ENCODE assay signal across 9 mouse cellular contexts in the genomic region with DNA sequence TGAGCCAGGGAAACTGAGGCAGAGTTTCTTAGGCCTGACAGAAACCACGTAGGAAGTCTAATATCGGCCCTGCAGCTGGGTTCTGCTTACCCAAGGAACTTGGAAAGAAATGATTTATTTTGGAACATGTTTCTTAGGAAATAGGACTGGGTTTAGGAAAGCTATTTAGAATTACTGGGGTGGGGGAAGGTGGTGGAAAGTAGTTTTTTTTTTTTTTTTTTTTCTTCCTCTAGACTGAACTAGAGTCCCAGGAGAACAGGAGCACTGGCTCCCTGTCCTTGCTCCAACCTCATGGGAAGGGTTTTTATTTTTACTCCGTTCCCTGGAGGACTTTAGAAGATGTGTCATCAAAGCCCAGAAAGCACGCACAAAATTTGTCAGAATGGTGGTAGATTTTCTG. TPM values are rescaled to one million over a fixed set of nuclear protein-coding genes. Genes with fewer than 3 reads are reported as not detected.
DNase-seq lines count a peak whose midpoint lies in the region; ATAC-seq and TF ChIP-seq lines count a peak whose summit lies in the region.
"Had no signal": no experiment of that assay in that cellular context is flagged by ENCODE, and none has a peak within 500 bp of the region (broad histone marks: within the 10 kb centered on the region; RNA-seq: fewer than 3 reads in every experiment).

No protein-coding gene starts in this region.

- TF ChIP-seq CTCF in gastrocnemius, adult 2 months (IDR thresholded peaks at IDR 0.05) = no peak
- TF ChIP-seq CTCF in CH12.LX (conservative IDR thresholded peaks at IDR 0.05 in 1 of 2, IDR thresholded peaks at IDR 0.05 in 1 of 2; ENCODE audit: low read depth in 2 of 2, low read length in 2 of 2) = no peak
- no peak for TF ChIP-seq CTCF in liver, embryonic 14.5 days (IDR thresholded peaks at IDR 0.05; ENCODE audit: low read depth)

- peak overlapping the region; percentile 77; the same call in 1 of the 2 replicates for H3K4me2 ChIP-seq in CH12.LX (ENCODE audit: insufficient read depth, low read depth, poor library complexity, severe bottlenecking)
- peak overlapping the region; percentile 93 for H3K4me2 ChIP-seq in heart, embryonic 16.5 days (ENCODE audit: low read depth, low read length)
- peak overlapping the region; percentile 80 for H3K4me2 ChIP-seq in liver, embryonic 14.5 days (ENCODE audit: low read depth)

- peaks cover 11 to 50% of the 10 kb centered on the region in 2 experiments for H3K4me1 ChIP-seq in CH12.LX (ENCODE audit: control insufficient read depth in 1 of 2, insufficient read depth in 2 of 2)
- H3K4me1 ChIP-seq in heart, embryonic 16.5 days (ENCODE audit: control insufficient read depth, insufficient read depth, low read length) = peaks cover 23% of the 10 kb centered on the region
- peaks cover 12 to 22% of the 10 kb centered on the region in 2 experiments for H3K4me1 ChIP-seq in liver, embryonic 14.5 days (replicated peaks; ENCODE audit: control insufficient read depth in 2 of 2, insufficient read depth in 2 of 2, low read length in 1 of 2)

- no peak for ATAC-seq in heart, embryonic 16.5 days (replicated peaks; ENCODE audit: extremely low read depth, insufficient read depth, low FRiP score)
- no peak for ATAC-seq in liver, embryonic 14.5 days (ENCODE audit: insufficient read depth)

- H3K27ac ChIP-seq in gastrocnemius, adult 2 months = peak overlapping the region; percentile 85
- no peak overlapping the region for H3K27ac ChIP-seq in CH12.LX (ENCODE audit: insufficient read depth, low read depth)
- no peak overlapping the region for H3K27ac ChIP-seq in heart, embryonic 16.5 days (ENCODE audit: low read length)
- H3K27ac ChIP-seq in liver, embryonic 14.5 days = no peak overlapping the region

- peak overlapping the region; percentile 94 for H3K4me3 ChIP-seq in gastrocnemius, adult 2 months
- H3K4me3 ChIP-seq in CH12.LX (replicated peaks in 1 of 3; ENCODE audit: low read depth in 2 of 3, low read length in 2 of 3, poor library complexity in 1 of 3) = no peak overlapping the region
- peak overlapping the region; percentile 82; the same call in 1 of the 2 replicates for H3K4me3 ChIP-seq in heart, embryonic 16.5 days (ENCODE audit: low read length)
- no peak overlapping the region for H3K4me3 ChIP-seq in liver, embryonic 14.5 days (ENCODE audit: insufficient read depth in 1 of 2, low read depth in 2 of 2, low read length in 2 of 2)

- H3K79me2 ChIP-seq in CH12.LX (replicated peaks; ENCODE audit: control insufficient read depth, extremely low read depth, insufficient read depth, poor library complexity, severe bottlenecking) = no peaks in the 10 kb centered on the region

- TF ChIP-seq EP300 in CH12.LX (IDR thresholded peaks at IDR 0.05; ENCODE audit: low read length) = no peak
- no peak for TF ChIP-seq EP300 in liver, embryonic 14.5 days (IDR thresholded peaks at IDR 0.05; ENCODE audit: low read depth)

- TF ChIP-seq POLR2A in CH12.LX (IDR thresholded peaks at IDR 0.05; ENCODE audit: low read depth, low read length) = no peak

- no peak overlapping the region for H3K9ac ChIP-seq in CH12.LX (ENCODE audit: insufficient read depth, low read depth)
- H3K9ac ChIP-seq in heart, embryonic 16.5 days (ENCODE audit: low read length) = no peak overlapping the region; the same call in 1 of the 2 replicates
- H3K9ac ChIP-seq in liver, embryonic 14.5 days (replicated peaks) = no peak overlapping the region

- intact Hi-C loops in gastrocnemius, adult 2 months (cut with DNase I) = loop anchor here (5.0 kb wide), 1 partner anchor 83 kb away; a partner anchor contains a TSS
- intact Hi-C loops in gastrocnemius, postnatal 14 days (cut with DNase I; ENCODE audit: low total_unique reads) = no loop called here

- DNase-seq in gastrocnemius, adult 2 months = no peak
- DNase-seq in gastrocnemius, postnatal 14 days = no peak
- DNase-seq in CH12.LX (ENCODE audit: extremely low read depth) = no peak
- DNase-seq in liver, embryonic 14.5 days (ENCODE audit: low read depth in 3 of 3, low spot score in 3 of 3) = no peak
- no peak for DNase-seq in ovary, adult 18-20 months (ENCODE audit: low spot score)
- DNase-seq in frontal cortex, postnatal 10 days (ENCODE audit: low spot score in 2 of 2) = no peak
- DNase-seq in layer of hippocampus, adult 18-20 months (ENCODE audit: low spot score in 2 of 2) = no peak
- DNase-seq: retina, postnatal 1 day had no signal

- H3K36me3 ChIP-seq in CH12.LX (replicated peaks in 1 of 2; ENCODE audit: control insufficient read depth in 1 of 2, insufficient read depth in 1 of 2, low read length in 1 of 2) = no peaks in the 10 kb centered on the region
- no peaks in the 10 kb centered on the region for H3K36me3 ChIP-seq in heart, embryonic 16.5 days (ENCODE audit: control insufficient read depth, insufficient read depth)
- no peaks in the 10 kb centered on the region for H3K36me3 ChIP-seq in liver, embryonic 14.5 days (replicated peaks; ENCODE audit: control insufficient read depth, insufficient read depth, low read depth)

- TF ChIP-seq RAD21 in CH12.LX (IDR thresholded peaks at IDR 0.05; ENCODE audit: low read depth, low read length) = no peak

- dilution Hi-C loops in CH12.LX (cut with MboI; ENCODE audit: extremely low pct_ligation_motif_present, extremely low pct_unique_long_range_greater_than_20kb, low sequenced_read_pairs) = no loop called here

- WGBS in heart, embryonic 16.5 days = 63% methylated on average over 4 of the region's 4 CpGs
- WGBS in liver, embryonic 14.5 days (ENCODE audit: insufficient replicate concordance) = 53% methylated on average over 4 of the region's 4 CpGs

- in situ Hi-C loops in CH12.LX (cut with MboI; ENCODE audit: low pct_ligation_motif_present, low pct_unique_long_range_greater_than_20kb, low sequenced_read_pairs) = no loop called here

- H3K27me3 ChIP-seq in CH12.LX (replicated peaks) = peaks cover 31% of the 10 kb centered on the region
- H3K27me3 ChIP-seq in heart, embryonic 16.5 days (ENCODE audit: control insufficient read depth, insufficient read depth, low read length) = no peaks in the 10 kb centered on the region
- peaks cover 32% of the 10 kb centered on the region for H3K27me3 ChIP-seq in liver, embryonic 14.5 days (ENCODE audit: control insufficient read depth, insufficient read depth, low read length)

- H3K9me3 ChIP-seq in CH12.LX (replicated peaks; ENCODE audit: low read length) = no peaks in the 10 kb centered on the region
- H3K9me3 ChIP-seq in heart, embryonic 16.5 days (replicated peaks; ENCODE audit: control insufficient read depth, low read length) = no peaks in the 10 kb centered on the region
- H3K9me3 ChIP-seq in liver, embryonic 14.5 days (ENCODE audit: control insufficient read depth, low read length) = no peaks in the 10 kb centered on the region

RNA-seq across cellular contexts. Expression of a gene that starts 3.1 kb away (rescaled TPM):
- total RNA-seq in gastrocnemius, adult 2 months (2021) = 10 to 100 TPM; 10.0 to 14.5 TPM
- total RNA-seq in gastrocnemius, postnatal 14 days (2021) = 10 to 100 TPM; 27.1 to 33.6 TPM
- total RNA-seq in CH12.LX (2012; rRNA removed) = 20.2 and 29.9 TPM in 2 replicates
- total RNA-seq in CH12.LX (2014; rRNA removed) = 14.5 and 14.9 TPM in 2 replicates
- 46.0 and 49.4 TPM in 2 replicates for polyA plus RNA-seq in CH12.LX (2012; ENCODE audit: insufficient read length, low read depth)
- 33.0 and 37.9 TPM in 2 replicates for polyA plus RNA-seq in heart, embryonic 16.5 days (2015; fragmentation: Nextera tagmentation; extraction: Ambion mirVana)
- 9.1 TPM in 2 replicates for polyA plus RNA-seq in liver, embryonic 14.5 days (2012; rRNA removed)
- 6.8 and 6.9 TPM in 2 replicates for polyA plus RNA-seq in liver, embryonic 14.5 days (2014; fragmentation: Nextera tagmentation; extraction: Ambion mirVana)
- total RNA-seq in layer of hippocampus, adult 18-20 months (2021) = 10 to 100 TPM; 32.1 to 33.8 TPM

RNA-seq across cellular contexts. Expression of a gene that starts 4.4 kb away (rescaled TPM):
- 1 to 10 TPM; 3.3 to 3.5 TPM for total RNA-seq in gastrocnemius, adult 2 months (2021)
- 1 to 10 TPM; 4.0 to 4.8 TPM for total RNA-seq in gastrocnemius, postnatal 14 days (2021)
- total RNA-seq in CH12.LX (2012; rRNA removed) (2.8 and 3.4 TPM in 2 replicates), CH12.LX (2014; rRNA removed) (1.1 and 1.4 TPM in 2 replicates)
- polyA plus RNA-seq in CH12.LX (2012; ENCODE audit: insufficient read length, low read depth) = 4.5 and 4.6 TPM in 2 replicates
- 7.9 and 8.2 TPM in 2 replicates for polyA plus RNA-seq in heart, embryonic 16.5 days (2015; fragmentation: Nextera tagmentation; extraction: Ambion mirVana)
- 2.9 and 3.1 TPM in 2 replicates for polyA plus RNA-seq in liver, embryonic 14.5 days (2012; rRNA removed)
- polyA plus RNA-seq in liver, embryonic 14.5 days (2014; fragmentation: Nextera tagmentation; extraction: Ambion mirVana) = 1.2 and 1.4 TPM in 2 replicates
- total RNA-seq in layer of hippocampus, adult 18-20 months (2021) = 100 to 1,000 TPM; 111 to 120 TPM

RNA-seq across cellular contexts. Expression of a gene that starts 20.9 kb away (rescaled TPM):
- total RNA-seq in gastrocnemius, adult 2 months (2021) = 10 to 100 TPM in 1 of 2 experiments, 1 to 10 TPM in 1; 8.6 to 14.3 TPM
- total RNA-seq in gastrocnemius, postnatal 14 days (2021) = 1 to 10 TPM; 7.0 to 7.2 TPM
- total RNA-seq in CH12.LX (2012; rRNA removed) = 49.3 and 59.3 TPM in 2 replicates
- total RNA-seq in CH12.LX (2014; rRNA removed) = 74.9 and 79.1 TPM in 2 replicates
- 63.7 and 67.6 TPM in 2 replicates for polyA plus RNA-seq in CH12.LX (2012; ENCODE audit: insufficient read length, low read depth)
- polyA plus RNA-seq in heart, embryonic 16.5 days (2015; fragmentation: Nextera tagmentation; extraction: Ambion mirVana) = 25.1 and 31.9 TPM in 2 replicates
- 14.0 and 17.2 TPM in 2 replicates for polyA plus RNA-seq in liver, embryonic 14.5 days (2012; rRNA removed)
- polyA plus RNA-seq in liver, embryonic 14.5 days (2014; fragmentation: Nextera tagmentation; extraction: Ambion mirVana) = 21.3 and 22.1 TPM in 2 replicates
- 1 to 10 TPM; 2.4 to 2.7 TPM for total RNA-seq in layer of hippocampus, adult 18-20 months (2021)

RNA-seq across cellular contexts. Expression of a gene that starts 27.1 kb away (rescaled TPM):
- total RNA-seq in gastrocnemius, adult 2 months (2021) = 10 to 100 TPM; 31.9 to 49.4 TPM
- total RNA-seq in gastrocnemius, postnatal 14 days (2021) = 10 to 100 TPM; 50.3 to 61.5 TPM
- total RNA-seq in CH12.LX (2012; rRNA removed) = 3,039 and 3,055 TPM in 2 replicates
- 5,415 and 5,728 TPM in 2 replicates for total RNA-seq in CH12.LX (2014; rRNA removed)
- 881 and 909 TPM in 2 replicates for polyA plus RNA-seq in CH12.LX (2012; ENCODE audit: insufficient read length, low read depth)
- polyA plus RNA-seq in heart, embryonic 16.5 days (2015; fragmentation: Nextera tagmentation; extraction: Ambion mirVana) = 166 and 174 TPM in 2 replicates
- 571 and 987 TPM in 2 replicates for polyA plus RNA-seq in liver, embryonic 14.5 days (2012; rRNA removed)
- polyA plus RNA-seq in liver, embryonic 14.5 days (2014; fragmentation: Nextera tagmentation; extraction: Ambion mirVana) = 295 and 303 TPM in 2 replicates
- 10 to 100 TPM; 40.7 to 42.5 TPM for total RNA-seq in layer of hippocampus, adult 18-20 months (2021)

RNA-seq across cellular contexts. Expression of a gene that starts 44.0 kb away (rescaled TPM):
- total RNA-seq in gastrocnemius, adult 2 months (2021) = 10 to 100 TPM; 82.0 to 90.7 TPM
- 100 to 1,000 TPM; 101 to 102 TPM for total RNA-seq in gastrocnemius, postnatal 14 days (2021)
- 2.3 and 2.4 TPM in 2 replicates for total RNA-seq in CH12.LX (2012; rRNA removed)
- 1.9 and 2.3 TPM in 2 replicates for total RNA-seq in CH12.LX (2014; rRNA removed)
- 2.2 and 3.0 TPM in 2 replicates for polyA plus RNA-seq in CH12.LX (2012; ENCODE audit: insufficient read length, low read depth)
- polyA plus RNA-seq in heart, embryonic 16.5 days (2015; fragmentation: Nextera tagmentation; extraction: Ambion mirVana) = 78.9 and 83.6 TPM in 2 replicates
- polyA plus RNA-seq in liver, embryonic 14.5 days (2012; rRNA removed) = 0.29 and 0.74 TPM in 2 replicates
- polyA plus RNA-seq in liver, embryonic 14.5 days (2014; fragmentation: Nextera tagmentation; extraction: Ambion mirVana) = 0.53 and 0.86 TPM in 2 replicates
- 1 to 10 TPM in 1 of 2 experiments, under 1 TPM in 1; 0.99 to 2.0 TPM for total RNA-seq in layer of hippocampus, adult 18-20 months (2021)

Comparison
In these comparisons a context has a peak if more than half of its experiments do, and no peak if none do; other contexts are left out.
1. H3K4me3 ChIP-seq: peak in gastrocnemius, adult 2 months (single experiment) and heart, embryonic 16.5 days (single experiment); none in CH12.LX (0 of 3) and liver, embryonic 14.5 days (0 of 2).
2. RNA of a gene that starts 4.4 kb away (total RNA-seq): 111 to 120 TPM in layer of hippocampus, adult 18-20 months; 4.0 to 4.8 TPM in gastrocnemius, postnatal 14 days, 3.3 to 3.5 TPM in gastrocnemius, adult 2 months and 1.1 to 3.4 TPM in CH12.LX; every median in the first group is over 10 times any median in the second.
3. Peak in every context shown above with its lines, with median percentiles within 50 percentile points of each other: H3K4me2 ChIP-seq.